Mouse (Mus musculus): ENCODE results near the gene Scube1. TPM values are rescaled to one million over a fixed set of nuclear protein-coding genes. Genes with fewer than 3 reads are reported as not detected.

Scube1 gene
- polyA plus RNA-seq, 1 experiment: not detected

- TF ChIP-seq CTCF (IDR thresholded peaks at IDR 0.05; ENCODE audit: control insufficient read depth, insufficient read depth, low read length) (no peak), POLR2A (IDR thresholded peaks at IDR 0.05; ENCODE audit: borderline replicate concordance, control insufficient read depth, low read depth, low read length) (no peak)
- WGBS: 92% methylated on average over 6 of the region's 6 CpGs
- H3K27ac ChIP-seq (ENCODE audit: control insufficient read depth, insufficient read depth, low read depth, low read length, poor library complexity): no peak overlapping the region
- H3K4me3 ChIP-seq (replicated peaks; ENCODE audit: control insufficient read depth, low read depth, low read length): no peak overlapping the region
- H3K4me1 ChIP-seq (ENCODE audit: control insufficient read depth, insufficient read depth, low read length): no peaks in the 10 kb centered on the region
These were observed 140.0 kb downstream of the Scube1 start for GRCm38 (mm10) chr15:83584741-83585220.

- WGBS: 71% methylated on average over 8 of the region's 8 CpGs
- Histone ChIP-seq H3K4me1 (ENCODE audit: control insufficient read depth, insufficient read depth, low read length) (no peaks in the 10 kb centered on the region), H3K4me3 (replicated peaks; ENCODE audit: control insufficient read depth, low read depth, low read length) (no peak overlapping the region), H3K27ac (ENCODE audit: control insufficient read depth, insufficient read depth, low read depth, low read length, poor library complexity) (peak overlapping the region; percentile 50; the same call in 1 of the 2 replicates)
- TF ChIP-seq CTCF (IDR thresholded peaks at IDR 0.05; ENCODE audit: control insufficient read depth, insufficient read depth, low read length): peak; percentile 61
- TF ChIP-seq POLR2A (IDR thresholded peaks at IDR 0.05; ENCODE audit: borderline replicate concordance, control insufficient read depth, low read depth, low read length): no peak
These were observed 141.2 kb downstream of the Scube1 start for GRCm38 (mm10) chr15:83583419-83584156.

- WGBS: 91% methylated on average over 4 of the region's 4 CpGs
- H3K4me3 ChIP-seq (replicated peaks; ENCODE audit: control insufficient read depth, low read depth, low read length): no peak overlapping the region
- H3K4me1 ChIP-seq (ENCODE audit: control insufficient read depth, insufficient read depth, low read length): no peaks in the 10 kb centered on the region
- no peak overlapping the region for H3K27ac ChIP-seq (ENCODE audit: control insufficient read depth, insufficient read depth, low read depth, low read length, poor library complexity)
- no peak for TF ChIP-seq CTCF (IDR thresholded peaks at IDR 0.05; ENCODE audit: control insufficient read depth, insufficient read depth, low read length)
- TF ChIP-seq POLR2A (IDR thresholded peaks at IDR 0.05; ENCODE audit: borderline replicate concordance, control insufficient read depth, low read depth, low read length): no peak
These were observed 141.9 kb downstream of the Scube1 start for GRCm38 (mm10) chr15:83582931-83583330.

GRCm38 (mm10) chr15:83576651-83577050 lies 148.2 kb downstream of the Scube1 start:
- H3K4me3 ChIP-seq (replicated peaks; ENCODE audit: control insufficient read depth, low read depth, low read length): no peak overlapping the region
- WGBS: 92% methylated on average over 9 of the region's 9 CpGs
- no peaks in the 10 kb centered on the region for H3K4me1 ChIP-seq (ENCODE audit: control insufficient read depth, insufficient read depth, low read length)
- no peak overlapping the region for H3K27ac ChIP-seq (ENCODE audit: control insufficient read depth, insufficient read depth, low read depth, low read length, poor library complexity)
- TF ChIP-seq POLR2A (IDR thresholded peaks at IDR 0.05; ENCODE audit: borderline replicate concordance, control insufficient read depth, low read depth, low read length) (no peak), CTCF (IDR thresholded peaks at IDR 0.05; ENCODE audit: control insufficient read depth, insufficient read depth, low read length) (no peak)

- TF ChIP-seq CTCF (IDR thresholded peaks at IDR 0.05; ENCODE audit: control insufficient read depth, insufficient read depth, low read length) (no peak), POLR2A (IDR thresholded peaks at IDR 0.05; ENCODE audit: borderline replicate concordance, control insufficient read depth, low read depth, low read length) (no peak)
- Histone ChIP-seq H3K4me3 (replicated peaks; ENCODE audit: control insufficient read depth, low read depth, low read length) (no peak overlapping the region), H3K27ac (ENCODE audit: control insufficient read depth, insufficient read depth, low read depth, low read length, poor library complexity) (no peak overlapping the region), H3K4me1 (ENCODE audit: control insufficient read depth, insufficient read depth, low read length) (no peaks in the 10 kb centered on the region; the same call in 1 of the 2 replicates)
- 90% methylated on average over 8 of the region's 8 CpGs for WGBS
These were observed 149.3 kb downstream of the Scube1 start for GRCm38 (mm10) chr15:83575543-83575942.

GRCm38 (mm10) chr15:83574731-83575351 lies 150.0 kb downstream of the Scube1 start:
- no peak overlapping the region for H3K4me3 ChIP-seq (replicated peaks; ENCODE audit: control insufficient read depth, low read depth, low read length)
- TF ChIP-seq CTCF (IDR thresholded peaks at IDR 0.05; ENCODE audit: control insufficient read depth, insufficient read depth, low read length): no peak
- TF ChIP-seq POLR2A (IDR thresholded peaks at IDR 0.05; ENCODE audit: borderline replicate concordance, control insufficient read depth, low read depth, low read length): no peak
- H3K27ac ChIP-seq (ENCODE audit: control insufficient read depth, insufficient read depth, low read depth, low read length, poor library complexity): no peak overlapping the region
- WGBS: 82% methylated on average over 6 of the region's 6 CpGs
- H3K4me1 ChIP-seq (ENCODE audit: control insufficient read depth, insufficient read depth, low read length): no peaks in the 10 kb centered on the region; the same call in 1 of the 2 replicates

GRCm38 (mm10) chr15:83573606-83574005 lies 151.2 kb downstream of the Scube1 start:
- Histone ChIP-seq H3K4me1 (ENCODE audit: control insufficient read depth, insufficient read depth, low read length) (no peaks in the 10 kb centered on the region; the same call in 1 of the 2 replicates), H3K4me3 (replicated peaks; ENCODE audit: control insufficient read depth, low read depth, low read length) (no peak overlapping the region), H3K27ac (ENCODE audit: control insufficient read depth, insufficient read depth, low read depth, low read length, poor library complexity) (no peak overlapping the region)
- no peak for TF ChIP-seq POLR2A (IDR thresholded peaks at IDR 0.05; ENCODE audit: borderline replicate concordance, control insufficient read depth, low read depth, low read length)
- no peak for TF ChIP-seq CTCF (IDR thresholded peaks at IDR 0.05; ENCODE audit: control insufficient read depth, insufficient read depth, low read length)
- WGBS: 93% methylated on average over 12 of the region's 12 CpGs

- Histone ChIP-seq H3K4me1 (ENCODE audit: control insufficient read depth, insufficient read depth, low read length) (no peaks in the 10 kb centered on the region; the same call in 1 of the 2 replicates), H3K4me3 (replicated peaks; ENCODE audit: control insufficient read depth, low read depth, low read length) (no peak overlapping the region), H3K27ac (ENCODE audit: control insufficient read depth, insufficient read depth, low read depth, low read length, poor library complexity) (no peak overlapping the region)
- no peak for TF ChIP-seq CTCF (IDR thresholded peaks at IDR 0.05; ENCODE audit: control insufficient read depth, insufficient read depth, low read length)
- no peak for TF ChIP-seq POLR2A (IDR thresholded peaks at IDR 0.05; ENCODE audit: borderline replicate concordance, control insufficient read depth, low read depth, low read length)
- 87% methylated on average over 4 of the region's 4 CpGs for WGBS
These were observed 152.7 kb downstream of the Scube1 start for GRCm38 (mm10) chr15:83572132-83572531.

All from bone marrow, adult 2 months (tissue).